Mouse (Mus musculus) olfactory bulb, adult 2 months (tissue): ENCODE results near the gene F5.

Source experiments
- CTCF ChIP-seq: fragments of 200-500 bp; IDR thresholded peaks from 2 replicates; pipeline ENCODE4 v1.5.1; 2012; ENCODE audit warnings: low read depth, mild to moderate bottlenecking, low read length, moderate library complexity; ENCODE audit not compliant: insufficient read depth
- POLR2A ChIP-seq: fragments of 200-500 bp; IDR thresholded peaks from 2 replicates; pipeline ENCODE4 v1.6.1; 2012; ENCODE audit warnings: mild to moderate bottlenecking, low read depth, low read length, moderate library complexity; ENCODE audit not compliant: insufficient read depth

- TF ChIP-seq POLR2A (no peak), CTCF (no peak)
Observed at GRCm38 (mm10) chr1:164215540-164215939, 63.9 kb downstream of the F5 start.
